Mouse (Mus musculus): Measurements from ENCODE around the gene Supv3l1. TPM values are rescaled to one million over a fixed set of nuclear protein-coding genes. Genes with fewer than 3 reads are reported as not detected.

Gene Supv3l1
- total RNA-seq, 2 experiments from 2014 or later = 20.8 to 25.6 TPM

DNA sequence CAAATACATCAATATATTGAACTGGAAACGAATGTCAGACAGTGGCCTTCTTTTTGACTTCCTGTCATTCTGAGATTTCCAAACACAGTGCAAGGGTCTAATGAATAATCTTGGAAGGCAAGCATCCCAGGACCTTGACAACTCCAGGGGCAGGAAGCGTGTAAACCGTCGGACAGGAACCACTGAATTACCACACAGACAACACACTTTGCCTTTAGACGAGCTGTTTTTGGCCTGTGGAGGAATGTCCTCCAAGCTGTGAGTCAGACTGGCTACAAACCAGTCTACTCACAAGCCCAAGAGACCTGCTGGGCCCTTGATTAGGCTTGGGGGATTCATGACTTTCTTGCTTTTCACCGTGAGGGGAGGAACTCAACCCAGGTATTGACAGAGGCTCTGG is 29.1 kb downstream of the Supv3l1 start:
- intact Hi-C loops (cut with DNase I) = no loop called here
- no peak for DNase-seq (ENCODE audit: extremely low spot score in 1 of 2, low spot score in 2 of 2)

DNA sequence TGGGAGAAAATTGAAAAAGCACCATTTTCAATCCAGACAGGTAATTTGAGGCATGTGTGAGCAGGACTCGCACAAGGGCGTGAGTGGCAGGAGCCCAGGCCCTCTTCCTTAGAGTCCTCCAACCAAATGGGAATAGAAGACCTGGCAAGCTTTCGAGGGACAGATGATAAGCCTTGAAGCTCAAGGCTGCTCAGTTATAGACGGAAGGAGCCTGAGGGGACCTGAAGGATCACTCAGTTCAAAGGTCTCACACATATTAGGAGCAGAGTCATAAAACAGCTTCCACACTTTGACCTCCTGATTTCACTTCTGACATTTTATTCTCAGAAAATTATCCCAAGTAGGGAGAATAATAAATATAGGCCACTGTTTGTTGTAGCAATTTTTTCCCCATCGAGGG is 30.1 kb downstream of the Supv3l1 start:
- intact Hi-C loops (cut with DNase I) = no loop called here

DNA sequence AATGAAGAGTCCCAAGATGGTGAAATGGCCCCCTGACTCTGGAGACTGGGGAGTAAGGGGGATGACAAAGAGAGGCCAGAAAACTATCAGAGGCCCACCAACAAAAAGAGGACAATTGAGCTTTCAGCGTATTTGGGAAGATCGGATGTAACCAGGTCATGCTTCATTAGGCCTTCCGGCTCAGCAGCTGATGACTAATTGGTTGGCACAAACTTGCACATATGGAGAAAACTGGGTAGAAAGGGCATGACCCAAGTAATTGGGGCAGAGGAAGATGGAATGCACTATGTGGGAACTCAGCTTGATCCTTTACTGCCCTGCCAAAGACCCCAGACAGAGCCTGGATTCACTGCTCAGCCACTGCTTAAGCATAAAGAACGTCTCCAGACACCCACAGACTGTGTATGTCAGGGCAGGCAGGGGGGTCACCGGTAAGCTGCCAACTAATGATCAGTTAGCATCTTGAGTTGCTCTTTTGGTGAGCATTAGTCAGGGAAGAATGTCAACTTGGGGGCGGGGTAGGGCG is 30.6 kb downstream of the Supv3l1 start:
- DNase-seq (ENCODE audit: extremely low spot score in 1 of 2, low spot score in 2 of 2) = no peak
- intact Hi-C loops (cut with DNase I) = no loop called here

More for the DNA sequence above, 30.1 kb downstream of the Supv3l1 start:
- DNase-seq (ENCODE audit: extremely low spot score in 1 of 2, low spot score in 2 of 2) = no peak

DNA sequence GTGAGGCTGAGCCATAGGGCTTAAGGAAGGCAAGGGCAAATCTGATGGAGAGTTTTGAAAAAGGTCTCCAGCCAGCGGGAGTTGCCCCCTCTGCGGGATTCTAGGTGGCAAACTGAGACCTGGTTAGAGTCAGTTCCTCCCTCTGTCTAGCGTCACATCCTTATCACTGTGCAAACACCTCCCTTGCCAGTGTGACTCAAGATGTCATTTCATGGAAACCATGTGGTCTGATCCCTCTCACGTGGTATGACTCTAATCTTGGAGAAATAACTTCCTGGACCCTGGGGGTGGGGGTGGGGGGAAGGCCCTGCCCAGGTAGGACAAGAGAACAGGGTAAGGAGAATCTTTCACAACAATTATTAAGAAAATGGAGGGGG is 35.9 kb downstream of the Supv3l1 start:
- intact Hi-C loops (cut with DNase I) = loop anchor here (5.0 kb wide), 1 partner anchor 226 kb away; no protein-coding TSS in a partner anchor

DNA sequence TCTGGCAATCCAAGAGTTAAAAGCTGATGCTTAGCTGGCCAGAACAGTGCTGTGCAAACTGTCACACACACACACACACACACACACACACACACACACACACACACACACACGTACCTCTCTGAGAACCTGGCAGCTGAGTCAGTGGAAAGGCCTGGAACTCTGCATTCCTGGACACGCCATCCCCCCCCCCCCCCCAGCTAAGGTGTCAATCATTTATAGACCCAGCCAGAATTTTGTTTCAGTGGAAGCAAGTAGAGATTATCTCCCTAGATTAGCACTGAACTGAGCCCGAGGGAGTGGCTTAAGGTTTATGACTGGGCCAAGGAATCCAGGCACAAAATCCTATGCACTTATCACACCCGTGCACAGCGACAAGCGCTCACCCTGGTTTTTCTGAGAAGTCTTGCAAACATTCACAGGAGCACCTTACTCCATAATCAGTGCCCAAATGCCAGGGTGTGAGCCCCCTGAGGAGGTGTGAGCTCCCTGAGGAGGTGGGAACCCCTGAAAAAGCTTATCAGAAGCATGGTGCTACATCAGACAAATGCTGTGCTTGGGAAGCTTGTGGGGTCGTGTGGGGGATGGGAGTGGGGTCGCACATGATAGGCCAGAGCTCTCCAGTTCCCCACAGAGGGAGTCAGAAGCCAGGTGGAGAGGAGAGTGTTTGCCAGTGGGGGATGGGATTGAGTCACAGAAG is 36.5 kb downstream of the Supv3l1 start:
- intact Hi-C loops (cut with DNase I) = loop anchor here (5.0 kb wide), 1 partner anchor 226 kb away; no protein-coding TSS in a partner anchor
- no peak for DNase-seq (ENCODE audit: extremely low spot score in 1 of 2, low spot score in 2 of 2)

More for the DNA sequence above, 35.9 kb downstream of the Supv3l1 start:
- no peak for DNase-seq (ENCODE audit: extremely low spot score in 1 of 2, low spot score in 2 of 2)

DNA sequence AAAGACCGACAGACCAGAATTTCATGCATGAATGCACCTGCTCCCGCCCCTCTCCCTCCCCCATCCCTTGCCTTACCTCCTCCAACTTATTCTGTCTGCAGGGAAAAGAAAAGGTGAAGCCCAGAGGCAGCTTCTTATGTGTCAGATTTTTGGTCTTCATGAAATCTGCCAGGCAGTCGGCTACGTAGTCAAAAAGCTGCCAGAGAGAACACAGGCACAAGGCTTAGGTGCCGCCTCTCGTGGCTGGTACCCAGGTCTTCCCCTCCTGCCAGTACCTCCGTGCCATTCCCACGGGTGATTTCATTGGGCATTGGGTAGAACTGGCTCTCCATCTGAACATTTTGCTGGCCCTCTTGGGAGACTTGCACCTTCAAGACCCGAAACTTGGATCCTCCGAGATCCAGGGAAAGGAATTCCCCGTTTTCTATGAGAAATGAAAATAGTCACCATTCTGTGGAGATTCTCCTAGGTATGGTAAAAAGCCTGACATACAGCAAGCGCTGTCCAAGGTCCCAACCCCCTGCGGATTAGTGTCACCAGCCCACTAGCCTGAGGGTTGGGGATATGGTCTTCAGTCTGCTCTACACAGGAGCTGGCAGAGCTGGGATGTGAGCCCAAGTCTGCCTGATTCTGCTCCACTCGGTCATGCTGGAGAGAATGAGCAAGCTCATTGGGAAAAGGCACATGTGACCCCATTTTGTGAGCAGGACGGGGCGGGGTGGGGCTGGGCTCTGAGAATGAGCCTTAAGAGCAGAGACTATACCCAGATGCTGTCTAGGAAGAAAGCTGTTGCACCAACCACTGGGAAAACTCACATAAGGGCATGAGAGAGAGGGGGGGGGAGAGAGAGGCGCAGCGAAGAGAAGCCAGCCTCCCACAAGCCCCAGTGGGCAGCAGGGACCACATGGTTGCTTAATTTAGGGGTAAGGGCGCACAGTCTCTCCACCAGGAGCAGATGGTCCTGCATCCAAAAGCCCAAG is 37.8 kb downstream of the Supv3l1 start:
- intact Hi-C loops (cut with DNase I) = loop anchor here (2.0 to 5.0 kb wide), 2 partner anchors 137 to 224 kb away; no protein-coding TSS in a partner anchor
- DNase-seq (ENCODE audit: extremely low spot score in 1 of 2, low spot score in 2 of 2) = peak in 1 of 2 experiments; percentile 9

DNA sequence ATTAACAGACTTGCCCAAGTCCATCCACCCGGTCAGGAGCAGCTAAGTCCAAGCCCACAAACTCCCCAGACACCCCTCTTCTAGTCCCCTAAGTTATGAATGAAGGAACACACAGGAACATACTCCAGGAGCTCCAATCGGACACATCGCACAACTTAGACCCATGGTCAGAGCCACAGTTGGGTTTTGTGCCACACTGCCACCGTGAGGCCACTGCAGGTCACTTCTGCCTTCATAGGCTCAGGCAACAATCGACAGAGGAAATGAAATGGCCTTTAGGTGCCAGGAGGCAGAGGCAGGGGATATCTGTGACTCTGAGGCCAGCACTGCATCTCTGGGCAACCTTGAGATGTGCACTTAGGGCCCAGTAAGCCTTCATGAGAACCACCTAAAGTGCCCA is 38.6 kb downstream of the Supv3l1 start:
- peak; percentile 63 to 67 for DNase-seq (ENCODE audit: extremely low spot score in 1 of 2, low spot score in 2 of 2)
- intact Hi-C loops (cut with DNase I) = loop anchor here (2.0 to 5.0 kb wide), 2 partner anchors 136 to 224 kb away; no protein-coding TSS in a partner anchor

DNA sequence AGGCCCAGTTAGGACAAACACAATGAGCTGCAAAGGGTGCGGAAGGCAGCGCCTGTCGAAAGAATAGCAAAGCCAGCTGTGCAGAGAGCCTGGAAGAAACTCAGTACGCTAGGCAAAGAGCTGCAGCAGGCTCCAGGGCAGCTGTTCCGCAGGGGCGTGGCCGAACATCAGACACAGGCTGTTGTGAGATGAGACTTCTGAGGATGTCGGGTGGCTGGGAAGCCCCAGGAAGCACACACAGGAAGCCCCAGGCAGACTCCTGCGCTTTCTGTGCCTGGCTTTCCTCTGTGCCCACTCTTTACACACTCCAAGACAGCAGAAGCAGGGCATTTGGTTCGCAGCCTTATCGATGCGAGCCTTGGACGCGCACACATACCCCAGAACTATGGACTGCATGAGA is 44.6 kb downstream of the Supv3l1 start:
- intact Hi-C loops (cut with DNase I) = loop anchor here (5.0 kb wide), 1 partner anchor 63 kb away; no protein-coding TSS in a partner anchor
- peak; percentile 13 to 79 for DNase-seq (ENCODE audit: extremely low spot score in 1 of 2, low spot score in 2 of 2)

DNA sequence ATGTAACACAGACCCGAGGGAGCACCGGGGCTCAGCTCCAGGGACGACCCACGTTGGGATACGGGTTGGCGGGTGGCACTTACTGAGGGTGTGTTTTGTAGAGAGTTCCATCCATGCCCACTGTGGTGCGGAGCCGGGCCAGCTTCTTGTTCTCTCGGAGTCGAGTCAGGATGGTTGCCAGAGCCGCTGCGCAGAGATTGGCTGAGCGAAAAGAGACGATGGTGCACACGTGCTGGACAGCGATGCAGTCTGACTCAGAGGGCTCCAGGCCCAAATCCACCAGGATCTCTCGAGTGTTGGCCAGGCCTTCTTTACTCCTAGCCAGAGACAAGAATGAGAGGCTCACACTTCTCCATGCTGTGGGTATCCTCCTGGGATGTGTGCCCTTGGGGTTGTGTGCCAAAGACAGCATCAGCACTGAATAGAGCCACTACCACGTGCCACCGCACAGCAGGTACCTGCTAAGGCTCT is 47.9 kb downstream of the Supv3l1 start:
- intact Hi-C loops (cut with DNase I) = no loop called here
- DNase-seq (ENCODE audit: extremely low spot score in 1 of 2, low spot score in 2 of 2) = peak; percentile 4 to 67

DNA sequence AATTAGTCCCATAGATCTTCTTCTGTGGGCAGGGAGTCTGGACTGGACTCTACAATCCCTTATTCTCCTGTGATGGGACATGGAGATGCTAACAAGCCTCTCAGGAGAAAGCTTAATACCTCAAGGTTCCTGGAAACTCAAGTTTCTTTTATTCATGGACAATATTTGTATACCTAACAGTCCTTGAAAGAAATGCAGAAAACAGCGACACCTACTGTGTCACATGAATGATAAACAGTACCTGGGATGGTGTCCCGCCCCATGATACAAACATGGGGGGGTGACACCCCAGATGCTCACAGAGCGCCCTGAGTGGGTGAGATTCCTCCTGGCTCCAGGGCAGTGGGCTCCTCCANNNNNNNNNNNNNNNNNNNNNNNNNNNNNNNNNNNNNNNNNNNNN is 66.5 kb downstream of the Supv3l1 start:
- intact Hi-C loops (cut with DNase I) = loop anchor here (10.0 kb wide), 1 partner anchor 198 kb away; no protein-coding TSS in a partner anchor
- DNase-seq (ENCODE audit: extremely low spot score in 1 of 2, low spot score in 2 of 2) = no peak

DNA sequence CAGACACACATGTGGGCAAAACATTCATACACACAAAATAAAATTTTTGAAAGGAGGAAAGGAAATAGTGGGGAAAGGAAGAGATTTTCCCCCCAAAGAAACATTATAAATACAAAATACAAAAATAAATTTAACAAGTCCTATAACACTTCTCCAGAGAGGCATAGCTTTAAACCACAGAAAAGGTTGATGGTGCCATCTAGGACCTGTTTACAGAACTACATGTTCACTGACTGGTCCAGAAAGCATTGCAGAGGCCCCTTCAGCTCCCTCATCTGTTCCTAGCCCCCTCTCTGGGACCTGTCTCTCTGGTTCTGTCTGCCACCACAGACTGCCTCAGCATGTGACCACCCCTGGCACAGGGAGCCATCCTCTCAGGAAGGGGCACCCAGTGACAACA is 68.6 kb downstream of the Supv3l1 start:
- intact Hi-C loops (cut with DNase I) = loop anchor here (10.0 kb wide), 1 partner anchor 196 kb away; no protein-coding TSS in a partner anchor
- no peak for DNase-seq (ENCODE audit: extremely low spot score in 1 of 2, low spot score in 2 of 2)

DNA sequence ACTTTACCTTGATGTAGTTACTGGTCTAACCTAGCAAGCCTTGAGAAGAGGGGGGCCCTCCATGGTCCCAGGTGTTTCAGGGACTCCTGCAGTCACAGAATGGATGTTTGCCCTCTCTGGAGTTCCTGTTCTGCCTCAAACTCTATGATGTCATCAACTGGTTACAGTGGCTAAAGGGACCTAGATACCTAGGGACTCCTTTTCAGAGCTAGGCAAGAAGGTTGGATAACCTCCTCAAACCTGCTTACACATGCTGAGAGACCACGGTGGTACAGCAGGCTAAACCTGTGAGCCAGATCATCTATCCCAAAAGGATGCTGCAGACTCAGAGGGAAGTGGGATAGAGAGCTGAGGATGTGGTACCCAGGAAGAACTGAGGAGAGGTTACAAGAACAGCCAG is 69.7 kb downstream of the Supv3l1 start, which contains the start of gene Hk1:
Gene Hk1, minus strand, starts transcription at position 101 of the 400 bp plus-strand sequence.
- no peak for DNase-seq (ENCODE audit: extremely low spot score in 1 of 2, low spot score in 2 of 2)
- intact Hi-C loops (cut with DNase I) = loop anchor here (10.0 kb wide), 1 partner anchor 195 kb away; no protein-coding TSS in a partner anchor

Other genes starting within 250 kb of the Supv3l1 start
- 1 to 10 TPM; 5.0 to 7.7 TPM for gene Tspan15, start 218.5 kb downstream of the Supv3l1 start, total RNA-seq (2021)
- gene Tacr2, start 197.3 kb downstream of the Supv3l1 start, total RNA-seq (2021) = under 1 TPM; 0.14 to 0.19 TPM
- 100 to 1,000 TPM; 309 to 314 TPM for gene Hk1, start 69.8 kb downstream of the Supv3l1 start, total RNA-seq (2021)
- gene Hkdc1, start 27.2 kb downstream of the Supv3l1 start, total RNA-seq (2021) = 1 to 10 TPM; 5.8 to 5.9 TPM
- 1 to 10 TPM; 2.7 to 3.0 TPM for gene 4930507D05Rik, start 249 bp downstream of the Supv3l1 start, total RNA-seq (2021)
- gene Vps26a, start 37.1 kb upstream of the Supv3l1 start, total RNA-seq (2021) = 10 to 100 TPM; 46.3 to 47.9 TPM
- 1 to 10 TPM; 6.5 to 9.5 TPM for gene Srgn, start 77.7 kb upstream of the Supv3l1 start, total RNA-seq (2021)
- 100 to 1,000 TPM; 140 to 143 TPM for gene Kif1bp, start 128.7 kb upstream of the Supv3l1 start, total RNA-seq (2021)
- gene Ddx21, start 152.5 kb upstream of the Supv3l1 start, total RNA-seq (2021) = 10 to 100 TPM; 29.5 to 30.6 TPM
- gene Ddx50, start 201.5 kb upstream of the Supv3l1 start, total RNA-seq (2021) = 10 to 100 TPM; 85.1 to 92.5 TPM